Mouse (Mus musculus): ENCODE results near the gene Actr2.
A peak's percentile ranks its signal among the peaks of the same experiment; 100 is the strongest.
"Not testable (repeated sequence)": the region's sequence is repeated elsewhere in the genome, so short reads cannot be mapped to it uniquely, and the experiment has no call there.

Gene Actr2

GRCm38 (mm10) chr11:20112741-20113480 lies at the start of gene Actr2:
Gene Actr2 (minus strand): TSS chr11:20112913.
- peak; percentile 95 for ATAC-seq (ENCODE audit: low TSS enrichment)

GRCm38 (mm10) chr11:20158879-20159278 lies 46.2 kb upstream of the Actr2 start:
- no peak for ATAC-seq (ENCODE audit: low TSS enrichment)

- not testable (repeated sequence) for ATAC-seq (ENCODE audit: low TSS enrichment)
These were observed 40.8 kb upstream of the Actr2 start for GRCm38 (mm10) chr11:20153542-20153941.

GRCm38 (mm10) chr11:20152107-20152901 lies 39.6 kb upstream of the Actr2 start:
- ATAC-seq (ENCODE audit: low TSS enrichment): no peak

- ATAC-seq (ENCODE audit: low TSS enrichment): no peak
These were observed 38.6 kb upstream of the Actr2 start for GRCm38 (mm10) chr11:20151290-20151689.

GRCm38 (mm10) chr11:20149936-20150335 lies 37.2 kb upstream of the Actr2 start:
- ATAC-seq (ENCODE audit: low TSS enrichment): no peak

- no peak for ATAC-seq (ENCODE audit: low TSS enrichment)
These were observed 32.7 kb upstream of the Actr2 start for GRCm38 (mm10) chr11:20145383-20145782.

- no peak for ATAC-seq (ENCODE audit: low TSS enrichment)
These were observed 32.0 kb upstream of the Actr2 start for GRCm38 (mm10) chr11:20144536-20145263.

GRCm38 (mm10) chr11:20143687-20144086 lies 31.0 kb upstream of the Actr2 start:
- ATAC-seq (ENCODE audit: low TSS enrichment): not testable (repeated sequence)

GRCm38 (mm10) chr11:20142516-20142915 lies 29.8 kb upstream of the Actr2 start:
- no peak for ATAC-seq (ENCODE audit: low TSS enrichment)

- ATAC-seq (ENCODE audit: low TSS enrichment): no peak
These were observed 27.6 kb upstream of the Actr2 start for GRCm38 (mm10) chr11:20140286-20140685.

GRCm38 (mm10) chr11:20139711-20140110 lies 27.0 kb upstream of the Actr2 start:
- no peak for ATAC-seq (ENCODE audit: low TSS enrichment)

- ATAC-seq (ENCODE audit: low TSS enrichment): no peak
These were observed 25.9 kb upstream of the Actr2 start for GRCm38 (mm10) chr11:20138498-20139208.

GRCm38 (mm10) chr11:20137872-20138271 lies 25.2 kb upstream of the Actr2 start:
- no peak for ATAC-seq (ENCODE audit: low TSS enrichment)

GRCm38 (mm10) chr11:20136314-20136713 lies 23.6 kb upstream of the Actr2 start:
- ATAC-seq (ENCODE audit: low TSS enrichment): no peak

GRCm38 (mm10) chr11:20134869-20135268 lies 22.2 kb upstream of the Actr2 start:
- ATAC-seq (ENCODE audit: low TSS enrichment): not testable (repeated sequence)

- no peak for ATAC-seq (ENCODE audit: low TSS enrichment)
These were observed 21.0 kb upstream of the Actr2 start for GRCm38 (mm10) chr11:20133721-20134120.

- peak; percentile 99 for ATAC-seq (ENCODE audit: low TSS enrichment)
These were observed 20.3 kb upstream of the Actr2 start for GRCm38 (mm10) chr11:20132955-20133562.

- no peak for ATAC-seq (ENCODE audit: low TSS enrichment)
These were observed 14.2 kb upstream of the Actr2 start for GRCm38 (mm10) chr11:20126673-20127516.

GRCm38 (mm10) chr11:20125423-20125822 lies 12.7 kb upstream of the Actr2 start:
- ATAC-seq (ENCODE audit: low TSS enrichment): peak; percentile 52; the same call in 1 of the 2 replicates

Measured in frontal cortex, adult (tissue).